8 mouse cellular contexts compared by ENCODE assay signal in genomic region chr9:66513661-66514255, GRCm38 (mm10). TPM values are rescaled to one million over a fixed set of nuclear protein-coding genes. Genes with fewer than 3 reads are reported as not detected.
DNase-seq lines count a peak whose midpoint lies in the region; ATAC-seq and TF ChIP-seq lines count a peak whose summit lies in the region.

No protein-coding gene starts in this region.

- no peak for DNase-seq in heart, embryonic 10.5 days (ENCODE audit: low spot score)
- DNase-seq in heart, postnatal 25 days (ENCODE audit: low spot score) = no peak
- DNase-seq in midbrain, postnatal 0 days (ENCODE audit: low spot score) = no peak
- no peak for DNase-seq in urinary bladder, postnatal 14 days (ENCODE audit: low spot score)
- no peak for DNase-seq in left cerebral cortex, adult 18-20 months (ENCODE audit: low spot score in 2 of 2)

- H3K27ac ChIP-seq in heart, embryonic 10.5 days = peak overlapping the region; percentile 96
- H3K27ac ChIP-seq in midbrain, embryonic 15.5 days = peak overlapping the region; percentile 99; the same call in 1 of the 2 replicates
- H3K27ac ChIP-seq in midbrain, postnatal 0 days (ENCODE audit: low read depth, low read length) = no peak overlapping the region
- peak overlapping the region; percentile 98 for H3K27ac ChIP-seq in hindbrain, embryonic 13.5 days
- peak overlapping the region; percentile 99 for H3K27ac ChIP-seq in stomach, embryonic 15.5 days

- no peak overlapping the region for H3K4me2 ChIP-seq in midbrain, embryonic 15.5 days
- H3K4me2 ChIP-seq in midbrain, postnatal 0 days (ENCODE audit: low read depth, low read length, poor library complexity, severe bottlenecking) = no peak overlapping the region
- H3K4me2 ChIP-seq in hindbrain, embryonic 13.5 days = no peak overlapping the region
- peak overlapping the region; percentile 95 for H3K4me2 ChIP-seq in stomach, embryonic 15.5 days

- no peak for ATAC-seq in midbrain, embryonic 15.5 days (replicated peaks)
- no peak for ATAC-seq in midbrain, postnatal 0 days (ENCODE audit: low FRiP score)
- ATAC-seq in hindbrain, embryonic 13.5 days (ENCODE audit: low FRiP score) = no peak
- ATAC-seq in stomach, embryonic 15.5 days (ENCODE audit: insufficient read depth, low FRiP score, low read depth) = no peak

- no peaks in the 10 kb centered on the region for H3K9me3 ChIP-seq in heart, embryonic 10.5 days
- H3K9me3 ChIP-seq in midbrain, embryonic 15.5 days = no peaks in the 10 kb centered on the region
- no peaks in the 10 kb centered on the region for H3K9me3 ChIP-seq in midbrain, postnatal 0 days (ENCODE audit: low read length)
- H3K9me3 ChIP-seq in hindbrain, embryonic 13.5 days = no peaks in the 10 kb centered on the region
- no peaks in the 10 kb centered on the region for H3K9me3 ChIP-seq in stomach, embryonic 15.5 days

- peaks cover 38% of the 10 kb centered on the region for H3K4me1 ChIP-seq in heart, embryonic 10.5 days
- peaks cover 25% of the 10 kb centered on the region for H3K4me1 ChIP-seq in midbrain, embryonic 15.5 days
- peaks cover 5% of the 10 kb centered on the region; the same call in 1 of the 2 replicates for H3K4me1 ChIP-seq in midbrain, postnatal 0 days (ENCODE audit: insufficient read depth, low read length)
- H3K4me1 ChIP-seq in hindbrain, embryonic 13.5 days (replicated peaks) = peaks cover 37% of the 10 kb centered on the region
- H3K4me1 ChIP-seq in stomach, embryonic 15.5 days = peaks cover 12% of the 10 kb centered on the region; the same call in 1 of the 2 replicates

- no peak for TF ChIP-seq CTCF in midbrain, postnatal 0 days (IDR thresholded peaks at IDR 0.05)

- peak overlapping the region; percentile 75 for H3K4me3 ChIP-seq in heart, embryonic 10.5 days
- no peak overlapping the region for H3K4me3 ChIP-seq in midbrain, embryonic 15.5 days
- H3K4me3 ChIP-seq in midbrain, postnatal 0 days (ENCODE audit: low read depth, low read length) = no peak overlapping the region
- H3K4me3 ChIP-seq in hindbrain, embryonic 13.5 days = no peak overlapping the region
- peak overlapping the region; percentile 72 for H3K4me3 ChIP-seq in stomach, embryonic 15.5 days (replicated peaks)

- intact Hi-C loops in heart, postnatal 25 days (cut with DNase I) = loop anchor here (5.0 kb wide), 3 partner anchors 79 to 194 kb away; partner anchors contain the start of gene Usp3

- H3K36me3 ChIP-seq in heart, embryonic 10.5 days = peaks cover 58% of the 10 kb centered on the region
- H3K36me3 ChIP-seq in midbrain, embryonic 15.5 days (replicated peaks) = peaks cover 26% of the 10 kb centered on the region
- H3K36me3 ChIP-seq in midbrain, postnatal 0 days (ENCODE audit: insufficient read depth, low read length) = peaks cover 24% of the 10 kb centered on the region
- H3K36me3 ChIP-seq in hindbrain, embryonic 13.5 days = peaks cover 53% of the 10 kb centered on the region
- H3K36me3 ChIP-seq in stomach, embryonic 15.5 days = peaks cover 22% of the 10 kb centered on the region

- no peaks in the 10 kb centered on the region for H3K27me3 ChIP-seq in heart, embryonic 10.5 days (ENCODE audit: insufficient read depth, poor library complexity, severe bottlenecking)
- no peaks in the 10 kb centered on the region for H3K27me3 ChIP-seq in midbrain, embryonic 15.5 days (replicated peaks)
- no peaks in the 10 kb centered on the region for H3K27me3 ChIP-seq in midbrain, postnatal 0 days (ENCODE audit: insufficient read depth, low read length)
- H3K27me3 ChIP-seq in hindbrain, embryonic 13.5 days = no peaks in the 10 kb centered on the region
- no peaks in the 10 kb centered on the region for H3K27me3 ChIP-seq in stomach, embryonic 15.5 days (replicated peaks)

- 75% methylated on average over 4 of the region's 4 CpGs for WGBS in heart, embryonic 10.5 days
- whole genome bisulfite sequencing in midbrain, embryonic 15.5 days = 88% methylated on average over 4 of the region's 4 CpGs
- 94% methylated on average over 4 of the region's 4 CpGs for whole genome bisulfite sequencing in midbrain, postnatal 0 days
- 84% methylated on average over 4 of the region's 4 CpGs for WGBS in hindbrain, embryonic 13.5 days
- WGBS in stomach, embryonic 15.5 days = 64% methylated on average over 4 of the region's 4 CpGs

- no peak overlapping the region for H3K9ac ChIP-seq in midbrain, embryonic 15.5 days
- H3K9ac ChIP-seq in midbrain, postnatal 0 days (replicated peaks; ENCODE audit: low read length, poor library complexity, severe bottlenecking) = no peak overlapping the region
- no peak overlapping the region for H3K9ac ChIP-seq in hindbrain, embryonic 13.5 days
- H3K9ac ChIP-seq in stomach, embryonic 15.5 days = no peak overlapping the region

RNA-seq across cellular contexts. Expression of gene Fbxl22, which starts 0.6 kb away (rescaled TPM):
- 38.9 and 70.4 TPM in 2 replicates for polyA plus RNA-seq in heart, embryonic 10.5 days (2016; fragmentation: Nextera tagmentation; extraction: Ambion mirVana)
- total RNA-seq in heart, postnatal 25 days (2021) = 10 to 100 TPM; 45.9 to 49.2 TPM
- polyA plus RNA-seq in midbrain, embryonic 15.5 days (2015; fragmentation: Nextera tagmentation; extraction: Ambion mirVana) = 1.0 and 1.2 TPM in 2 replicates
- total RNA-seq in midbrain, postnatal 0 days (2014; rRNA removed) = 0.28 and 0.60 TPM in 2 replicates
- polyA plus RNA-seq in midbrain, postnatal 0 days (2015; fragmentation: Nextera tagmentation; extraction: Ambion mirVana) = 0.60 and 0.63 TPM in 2 replicates
- polyA plus RNA-seq in hindbrain, embryonic 13.5 days (2015; fragmentation: Nextera tagmentation; extraction: Ambion mirVana) = 2.0 and 2.2 TPM in 2 replicates
- polyA plus RNA-seq in stomach, embryonic 15.5 days (2015; fragmentation: Nextera tagmentation; extraction: Ambion mirVana) = 19.2 and 19.9 TPM in 2 replicates
- under 1 TPM; 0.23 to 0.52 TPM for total RNA-seq in left cerebral cortex, adult 18-20 months (2021)

Comparison
In these comparisons a context has a peak if more than half of its experiments do, and no peak if none do; other contexts are left out.
1. H3K4me3 ChIP-seq: peak in heart, embryonic 10.5 days (single experiment) and stomach, embryonic 15.5 days (single experiment); none in midbrain, embryonic 15.5 days (single experiment), midbrain, postnatal 0 days (single experiment) and hindbrain, embryonic 13.5 days (single experiment).